Mouse (Mus musculus): ENCODE results near the gene Bnc2.

Gene Bnc2

GRCm38 (mm10) chr4:84632832-84633789 lies 42.0 kb downstream of the Bnc2 start:
- DNase-seq (ENCODE audit: low spot score in 2 of 2) = no peak

DNA sequence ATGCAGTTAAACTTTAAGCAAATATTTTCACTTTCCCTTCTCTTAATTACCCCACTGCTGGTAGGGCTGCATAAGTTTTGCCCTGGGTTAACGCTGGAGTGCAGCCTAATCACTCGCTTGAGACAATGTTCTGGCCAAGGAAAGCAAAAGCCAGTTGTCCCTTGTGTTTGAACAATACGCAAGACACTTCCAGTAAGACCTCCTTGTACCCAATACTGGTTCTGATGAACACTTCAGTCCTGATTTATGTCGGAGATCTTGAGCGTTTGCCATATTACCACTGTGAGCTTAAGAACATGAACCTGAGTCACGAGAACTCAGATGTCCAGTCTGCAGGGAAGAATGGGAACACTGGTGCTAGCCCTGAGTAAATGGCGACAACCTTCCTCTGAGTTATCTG lies 47.5 kb downstream of the Bnc2 start:
- no peak for DNase-seq (ENCODE audit: low spot score in 2 of 2)

- no peak for DNase-seq (ENCODE audit: low spot score in 2 of 2)
Measured at GRCm38 (mm10) chr4:84623312-84623711, 51.8 kb downstream of the Bnc2 start.

GRCm38 (mm10) chr4:84621785-84622184 lies 53.3 kb downstream of the Bnc2 start:
- DNase-seq (ENCODE audit: low spot score in 2 of 2) = no peak

- no peak for DNase-seq (ENCODE audit: low spot score in 2 of 2)
Measured at GRCm38 (mm10) chr4:84609861-84610260, 65.2 kb downstream of the Bnc2 start.

GRCm38 (mm10) chr4:84604461-84604860 lies 70.6 kb downstream of the Bnc2 start:
- no peak for DNase-seq (ENCODE audit: low spot score in 2 of 2)

DNA sequence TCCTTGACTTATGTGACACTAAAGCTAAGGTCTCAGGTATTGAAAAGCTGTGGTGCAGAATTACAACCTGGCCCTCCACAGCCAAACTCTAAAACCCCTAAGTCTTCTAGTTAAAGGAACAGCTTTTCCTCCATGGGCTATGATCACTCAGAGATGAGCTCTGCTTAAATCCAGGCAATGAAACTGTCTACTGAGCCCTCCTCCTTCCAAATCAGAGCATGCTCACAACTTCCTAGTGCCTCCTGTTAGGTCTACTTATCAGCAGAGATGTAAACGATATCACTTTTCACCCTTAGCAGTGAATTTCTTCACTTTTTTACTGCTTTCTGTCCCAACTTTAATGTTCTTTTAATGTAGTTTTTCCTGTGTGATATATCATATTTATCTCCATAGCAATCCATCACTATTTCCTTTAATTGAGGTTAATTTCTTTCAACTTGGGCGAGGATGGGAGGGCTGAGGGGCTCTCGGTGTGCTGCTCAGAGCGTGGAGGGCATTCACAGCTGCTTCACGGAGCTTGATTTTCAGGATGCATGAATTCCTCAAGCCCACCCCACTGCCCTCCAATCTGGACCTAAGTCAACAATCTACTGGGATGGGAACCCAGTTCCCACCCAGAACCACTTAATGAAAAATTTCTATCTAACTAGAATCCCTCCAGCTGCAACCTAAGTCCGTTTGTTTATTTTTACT lies 94.7 kb downstream of the Bnc2 start:
- DNase-seq (ENCODE audit: low spot score in 2 of 2) = no peak

GRCm38 (mm10) chr4:84578296-84578695 lies 96.8 kb downstream of the Bnc2 start:
- no peak for DNase-seq (ENCODE audit: low spot score in 2 of 2)

GRCm38 (mm10) chr4:84566123-84566522 lies 109.0 kb downstream of the Bnc2 start:
- no peak for DNase-seq (ENCODE audit: low spot score in 2 of 2)

DNA sequence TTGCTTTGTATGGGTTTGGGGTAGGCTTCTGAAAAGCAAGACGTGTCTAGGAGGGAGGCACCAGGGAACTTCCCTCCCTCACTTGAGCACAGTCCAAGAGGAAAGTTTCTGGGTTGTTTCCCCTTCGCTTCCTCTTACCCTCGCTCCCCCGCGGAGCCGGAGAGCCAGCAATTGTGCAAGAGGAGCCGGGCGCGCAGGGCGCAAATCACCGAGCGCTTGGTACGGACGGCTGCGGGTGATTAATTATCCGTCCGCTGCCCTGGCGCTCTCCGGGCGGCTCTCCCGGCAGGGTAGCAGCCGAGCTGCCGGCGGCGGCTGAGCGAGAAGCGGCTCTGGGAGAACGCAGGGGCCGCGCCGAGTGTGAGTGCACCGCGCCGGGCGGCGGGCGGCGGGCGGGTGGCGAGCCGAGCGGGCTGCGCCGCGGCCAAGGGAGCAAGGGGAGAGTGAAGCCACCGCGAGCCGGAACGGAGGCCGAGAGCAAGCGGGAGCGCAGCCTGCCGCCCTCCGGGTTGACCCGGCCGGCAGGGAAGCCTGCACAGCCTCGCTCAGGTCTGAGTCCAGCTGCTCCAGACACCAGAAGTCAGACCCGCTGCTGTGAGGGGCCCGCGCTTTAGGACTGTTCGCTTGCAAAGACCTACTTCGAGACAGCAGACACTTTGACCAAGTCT lies 129.7 kb downstream of the Bnc2 start:
- DNase-seq (ENCODE audit: low spot score in 2 of 2) = peak in 1 of 2 experiments; percentile 47

DNA sequence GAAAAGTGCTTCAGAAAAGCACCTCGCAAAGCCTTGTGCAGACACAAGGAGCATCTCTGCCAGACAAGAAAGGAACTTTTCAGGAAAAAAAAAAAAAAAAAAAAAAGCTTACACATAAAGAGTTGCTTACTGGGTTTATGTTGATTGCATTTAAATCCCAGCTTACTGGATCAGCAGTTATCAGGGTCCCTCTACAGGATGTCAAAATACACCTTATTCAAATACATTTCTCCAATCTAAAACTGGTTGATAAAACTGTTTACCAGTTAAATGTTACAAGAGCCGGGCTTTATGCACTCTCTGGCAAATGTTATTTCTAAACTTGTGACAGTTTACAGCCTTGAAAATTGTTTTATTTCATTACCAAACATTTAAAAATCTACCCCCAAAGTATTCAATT lies 130.4 kb downstream of the Bnc2 start:
- DNase-seq (ENCODE audit: low spot score in 2 of 2) = no peak

DNA sequence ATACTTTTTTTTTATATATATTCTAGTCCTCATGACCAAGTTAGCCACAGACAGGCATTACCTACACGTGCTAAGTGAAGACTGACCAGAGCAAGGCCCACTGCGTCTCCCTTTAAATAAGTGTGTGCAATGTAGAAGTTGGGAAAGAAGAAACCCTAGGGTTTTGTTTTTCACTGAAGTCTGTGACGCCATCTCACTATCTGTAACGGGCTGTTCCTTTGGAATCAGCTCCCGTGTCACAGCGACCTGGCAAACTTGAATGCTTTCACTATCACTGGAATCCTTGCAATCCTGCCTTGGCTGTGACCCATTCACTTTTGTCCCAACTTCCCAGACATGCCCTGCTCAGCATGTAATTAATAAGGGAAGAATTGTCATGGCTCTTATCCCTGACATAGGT lies 134.5 kb downstream of the Bnc2 start:
- DNase-seq (ENCODE audit: low spot score in 2 of 2) = no peak

GRCm38 (mm10) chr4:84539396-84539795 lies 135.7 kb downstream of the Bnc2 start:
- DNase-seq (ENCODE audit: low spot score in 2 of 2) = no peak

GRCm38 (mm10) chr4:84528886-84529789 lies 145.9 kb downstream of the Bnc2 start:
- no peak for DNase-seq (ENCODE audit: low spot score in 2 of 2)

GRCm38 (mm10) chr4:84528358-84528757 lies 146.7 kb downstream of the Bnc2 start:
- DNase-seq (ENCODE audit: low spot score in 2 of 2) = no peak

- DNase-seq (ENCODE audit: low spot score in 2 of 2) = no peak
Measured at GRCm38 (mm10) chr4:84527066-84527933, 147.8 kb downstream of the Bnc2 start.

DNA sequence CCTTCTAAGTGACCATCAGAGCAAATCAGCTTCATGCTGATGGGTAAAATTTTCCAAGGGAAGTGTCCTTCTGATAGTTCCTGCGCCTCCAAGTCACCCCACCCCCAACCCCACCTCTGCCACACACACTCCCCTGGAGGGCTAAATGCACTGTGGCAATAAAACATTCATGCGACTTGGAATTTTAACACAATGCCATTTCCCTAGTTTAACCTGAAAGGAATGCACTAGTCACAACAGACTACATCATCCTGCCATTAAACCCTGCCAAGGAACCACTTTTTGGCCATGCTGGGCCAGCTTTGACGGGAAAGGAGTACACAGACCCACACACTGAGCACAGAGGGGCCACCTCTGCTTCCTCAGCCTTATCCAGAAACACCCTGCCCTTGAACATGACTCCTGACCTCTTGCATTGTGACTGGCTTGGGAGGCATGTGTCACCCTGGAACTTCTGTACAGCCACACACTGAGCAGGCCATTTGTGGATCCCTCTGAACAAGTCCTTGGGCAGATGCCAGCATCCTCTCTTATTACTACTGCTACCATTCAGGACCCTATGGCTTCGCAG lies 151.3 kb downstream of the Bnc2 start:
- no peak for DNase-seq (ENCODE audit: low spot score in 2 of 2)

GRCm38 (mm10) chr4:84523211-84523610 lies 151.9 kb downstream of the Bnc2 start:
- DNase-seq (ENCODE audit: low spot score in 2 of 2) = no peak

- DNase-seq (ENCODE audit: low spot score in 2 of 2) = no peak
Measured at GRCm38 (mm10) chr4:84521562-84521961, 153.5 kb downstream of the Bnc2 start.

- no peak for DNase-seq (ENCODE audit: low spot score in 2 of 2)
Measured at GRCm38 (mm10) chr4:84510466-84510865, 164.6 kb downstream of the Bnc2 start.
